Mouse (Mus musculus): ENCODE measurements at regions not wholly inside any gene's neighbourhood (a gene's known extent, or its start where the extent isn't known, plus 50 kb on each side); places are given as distances from the start of the nearest gene placed in this dataset.
"Not testable (repeated sequence)": the region's sequence is repeated elsewhere in the genome, so short reads cannot be mapped to it uniquely, and the experiment has no call there.

DNA sequence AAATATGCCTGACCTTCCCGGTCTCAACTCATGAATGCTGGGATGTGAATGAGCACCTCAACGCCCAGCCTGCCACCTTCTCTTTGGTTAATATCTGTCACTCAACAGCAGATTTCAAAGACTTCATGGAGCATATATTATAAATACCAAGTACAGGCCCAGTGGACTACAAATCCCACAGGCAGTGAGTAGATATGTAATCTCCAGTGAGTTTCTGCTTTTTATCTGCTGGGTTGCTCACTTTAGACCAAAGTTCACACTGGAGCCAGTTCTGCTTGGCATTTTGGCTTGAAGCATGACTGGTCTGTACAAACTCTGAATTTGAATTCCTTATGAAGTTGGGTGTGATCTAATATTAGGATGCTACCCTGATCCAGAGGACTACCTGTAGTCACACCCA lies 377.1 kb upstream of the Ngly1 start:
- in situ Hi-C loops (cut with MboI; ENCODE audit: low pct_unique_long_range_greater_than_20kb) = no loop called here
- CTCF ChIA-PET = no interaction called here
- DNase-seq (ENCODE audit: low read depth, low spot score) (no peak), ATAC-seq (no peak)
- TF ChIP-seq CTCF (IDR thresholded peaks at IDR 0.05) = no peak
- POLR2A ChIA-PET = no interaction called here
- no peaks in the 10 kb centered on the region for H3K27me3 ChIP-seq

DNA sequence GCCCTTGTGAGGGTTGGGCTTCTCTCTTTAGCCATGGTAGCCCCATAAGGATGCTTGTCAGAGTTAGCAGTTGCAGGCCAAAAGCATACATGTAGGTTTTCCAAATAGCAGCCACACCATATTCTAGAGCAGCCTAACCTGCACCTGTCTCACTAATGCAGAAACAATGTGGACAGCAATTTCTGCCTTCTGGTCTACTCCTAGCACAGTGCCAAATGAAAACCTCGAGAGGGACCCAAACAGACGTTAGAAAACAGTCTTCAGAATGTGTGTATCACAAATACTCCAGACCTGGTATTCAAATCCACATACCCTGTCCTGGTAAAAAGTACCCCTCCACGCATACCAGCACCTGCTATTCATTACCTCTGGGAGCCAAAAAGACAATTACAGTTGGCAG lies 368.9 kb upstream of the Ngly1 start:
- TF ChIP-seq CTCF (IDR thresholded peaks at IDR 0.05) = no peak
- in situ Hi-C loops (cut with MboI; ENCODE audit: low pct_unique_long_range_greater_than_20kb) = no loop called here
- H3K27me3 ChIP-seq = no peaks in the 10 kb centered on the region
- ATAC-seq = no peak
- POLR2A ChIA-PET = no interaction called here
- CTCF ChIA-PET = no interaction called here
- DNase-seq (ENCODE audit: low read depth, low spot score) = no peak

- no peak for ATAC-seq
- in situ Hi-C loops (cut with MboI; ENCODE audit: low pct_unique_long_range_greater_than_20kb) = no loop called here
- DNase-seq (ENCODE audit: low read depth, low spot score) = no peak
- ChIA-PET POLR2A (no interaction called here), CTCF (no interaction called here)
- TF ChIP-seq CTCF (IDR thresholded peaks at IDR 0.05) = peak; percentile 40
- H3K27me3 ChIP-seq = no peaks in the 10 kb centered on the region
Observed at GRCm38 (mm10) chr14:15881284-15881683, 367.8 kb upstream of the Ngly1 start.

- POLR2A ChIA-PET = no interaction called here
- ATAC-seq (no peak), DNase-seq (ENCODE audit: low read depth, low spot score) (no peak)
- in situ Hi-C loops (cut with MboI; ENCODE audit: low pct_unique_long_range_greater_than_20kb) = no loop called here
- no peaks in the 10 kb centered on the region for H3K27me3 ChIP-seq
- no peak for TF ChIP-seq CTCF (IDR thresholded peaks at IDR 0.05)
- CTCF ChIA-PET = interaction anchor here (1.2 kb wide), 1 partner anchor 18 kb away, joined by 3 read pairs; no protein-coding TSS in a partner anchor
Observed at GRCm38 (mm10) chr14:15884641-15885340, 364.3 kb upstream of the Ngly1 start.

GRCm38 (mm10) chr14:15897098-15897497 lies 352.0 kb upstream of the Ngly1 start:
- in situ Hi-C loops (cut with MboI; ENCODE audit: low pct_unique_long_range_greater_than_20kb) = no loop called here
- no peak for TF ChIP-seq CTCF (IDR thresholded peaks at IDR 0.05)
- H3K27me3 ChIP-seq = no peaks in the 10 kb centered on the region
- POLR2A ChIA-PET = no interaction called here
- no peak for DNase-seq (ENCODE audit: low read depth, low spot score)
- no peak for ATAC-seq
- CTCF ChIA-PET = no interaction called here

- in situ Hi-C loops (cut with MboI; ENCODE audit: low pct_unique_long_range_greater_than_20kb); DNase-seq (ENCODE audit: low read depth, low spot score); H3K27me3 ChIP-seq; ATAC-seq; POLR2A ChIA-PET; CTCF ChIA-PET: not testable (repeated sequence)
Observed at GRCm38 (mm10) chr14:15906429-15906828, 342.7 kb upstream of the Ngly1 start.

GRCm38 (mm10) chr14:15913206-15913605 lies 335.9 kb upstream of the Ngly1 start:
- DNase-seq (ENCODE audit: low read depth, low spot score); ATAC-seq; H3K27me3 ChIP-seq; POLR2A ChIA-PET; in situ Hi-C loops (cut with MboI; ENCODE audit: low pct_unique_long_range_greater_than_20kb); CTCF ChIA-PET: not testable (repeated sequence)

GRCm38 (mm10) chr14:15914176-15914575 lies 334.9 kb upstream of the Ngly1 start:
- TF ChIP-seq CTCF (IDR thresholded peaks at IDR 0.05) = no peak
- DNase-seq (ENCODE audit: low read depth, low spot score) = no peak

DNA sequence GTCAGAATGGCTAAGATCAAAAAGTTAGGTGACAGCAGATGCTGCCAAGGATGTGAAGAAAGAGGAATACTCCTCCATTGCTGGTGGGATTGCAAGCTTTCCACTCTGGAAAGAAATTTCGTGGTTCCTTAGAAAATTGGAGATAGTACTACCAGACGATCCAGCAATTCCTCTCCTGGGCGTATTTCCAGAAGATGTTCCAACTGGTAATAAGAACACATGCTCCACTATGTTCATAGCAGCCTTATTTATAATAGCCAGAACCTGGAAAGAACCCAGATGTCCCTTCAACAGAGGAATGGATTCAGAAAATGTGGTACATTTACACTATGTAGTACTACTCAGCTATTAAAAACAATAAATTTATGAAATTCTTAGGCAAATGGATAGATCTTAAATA lies 324.4 kb upstream of the Ngly1 start:
- ATAC-seq; in situ Hi-C loops (cut with MboI; ENCODE audit: low pct_unique_long_range_greater_than_20kb); CTCF ChIA-PET; H3K27me3 ChIP-seq; DNase-seq (ENCODE audit: low read depth, low spot score); POLR2A ChIA-PET: not testable (repeated sequence)

More at GRCm38 (mm10) chr14:15914176-15914575, 334.9 kb upstream of the Ngly1 start:
- ChIA-PET CTCF (no interaction called here), POLR2A (no interaction called here)
- in situ Hi-C loops (cut with MboI; ENCODE audit: low pct_unique_long_range_greater_than_20kb) = no loop called here
- H3K27me3 ChIP-seq = no peaks in the 10 kb centered on the region
- no peak for ATAC-seq

- in situ Hi-C loops (cut with MboI; ENCODE audit: low pct_unique_long_range_greater_than_20kb) = no loop called here
- no peaks in the 10 kb centered on the region for H3K27me3 ChIP-seq
- CTCF ChIA-PET = no interaction called here
- ATAC-seq (no peak), DNase-seq (ENCODE audit: low read depth, low spot score) (no peak)
- no peak for TF ChIP-seq CTCF (IDR thresholded peaks at IDR 0.05)
- POLR2A ChIA-PET = no interaction called here
Observed at GRCm38 (mm10) chr14:15934729-15935128, 314.4 kb upstream of the Ngly1 start.

- TF ChIP-seq CTCF (IDR thresholded peaks at IDR 0.05) = no peak
- ChIA-PET CTCF (no interaction called here), POLR2A (no interaction called here)
- H3K27me3 ChIP-seq = no peaks in the 10 kb centered on the region
- ATAC-seq (no peak), DNase-seq (ENCODE audit: low read depth, low spot score) (no peak)
- in situ Hi-C loops (cut with MboI; ENCODE audit: low pct_unique_long_range_greater_than_20kb) = no loop called here
Observed at GRCm38 (mm10) chr14:15970321-15970720, 278.8 kb upstream of the Ngly1 start.

DNA sequence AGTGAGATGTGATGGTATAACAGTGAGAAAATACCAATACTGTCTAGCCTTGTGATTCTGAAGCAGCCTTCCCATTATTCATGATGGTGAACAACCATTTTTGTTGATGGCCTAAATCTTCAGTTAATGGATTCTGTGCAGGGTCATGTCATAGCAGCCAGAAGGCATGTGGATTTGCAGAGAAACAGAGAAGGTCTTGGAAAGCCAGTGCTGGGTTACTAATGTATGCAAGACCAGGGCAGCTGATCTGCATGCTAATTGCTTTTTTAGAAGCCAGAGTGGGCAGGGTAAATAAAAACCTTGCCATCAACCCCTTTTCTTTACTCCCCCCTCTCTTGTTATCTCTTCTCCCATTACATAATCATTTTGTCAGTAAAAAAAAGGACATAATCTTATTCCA lies 278.3 kb upstream of the Ngly1 start:
- no peak for ATAC-seq
- no peak for TF ChIP-seq CTCF (IDR thresholded peaks at IDR 0.05)
- H3K27me3 ChIP-seq = no peaks in the 10 kb centered on the region
- POLR2A ChIA-PET = no interaction called here
- CTCF ChIA-PET = no interaction called here
- in situ Hi-C loops (cut with MboI; ENCODE audit: low pct_unique_long_range_greater_than_20kb) = no loop called here
- no peak for DNase-seq (ENCODE audit: low read depth, low spot score)
